Mouse (Mus musculus) myocyte (in vitro differentiated cells): ENCODE measurements around the gene Tal1. TPM values are rescaled to one million over a fixed set of nuclear protein-coding genes. Genes with fewer than 3 reads are reported as not detected.

Experiments
- H3K27me3 ChIP-seq: one replicate; pipeline ENCODE4 v1.6.1; 2011; ENCODE audit not compliant: control insufficient read depth, insufficient read depth, insufficient read length
- H3K36me3 ChIP-seq: one replicate; pipeline ENCODE4 v1.6.1; 2011; ENCODE audit not compliant: control insufficient read depth, insufficient read depth
- H3K4me2 ChIP-seq: one replicate; pipeline ENCODE4 v1.6.1; 2011; ENCODE audit warnings: low read depth, control low read depth
- H3K4me3 ChIP-seq: one replicate; pipeline ENCODE4 v1.5.1; 2011; ENCODE audit warnings: mild to moderate bottlenecking, control low read depth, moderate library complexity
- H3K79me2 ChIP-seq: one replicate; pipeline ENCODE4 v1.6.1; 2011; ENCODE audit not compliant: control insufficient read depth, insufficient read depth
- H3ac ChIP-seq: one replicate; pipeline ENCODE4 v1.6.1; 2011; ENCODE audit not compliant: control insufficient read depth, insufficient read length
- CEBPB ChIP-seq: IDR thresholded peaks from 2 replicates; pipeline ENCODE4 v1.6.1; 2011; ENCODE audit warnings: mild to moderate bottlenecking, moderate library complexity; ENCODE audit not compliant: poor library complexity, insufficient read depth, severe bottlenecking
- E2F4 ChIP-seq: IDR thresholded peaks from one replicate; pipeline ENCODE4 v1.6.1; 2011; ENCODE audit warnings: mild to moderate bottlenecking, control low read depth, moderate library complexity; ENCODE audit not compliant: insufficient read depth
- MAX ChIP-seq: IDR thresholded peaks from one replicate; pipeline ENCODE4 v1.6.1; 2011; ENCODE audit warnings: low read depth, mild to moderate bottlenecking, control low read depth
- MYOD1 ChIP-seq, 3 experiments: IDR thresholded peaks; one replicate each; pipeline ENCODE4 v1.6.1; 2011; ENCODE audit warnings: control low read depth in 2 of 3, low read depth in 2 of 3, mild to moderate bottlenecking in 2 of 3, moderate library complexity in 1 of 3; ENCODE audit not compliant: insufficient read length in 2 of 3, control insufficient read depth in 1 of 3
- MYOG ChIP-seq, 3 experiments: IDR thresholded peaks; one replicate each; pipeline ENCODE4 v1.6.1; 2011; ENCODE audit warnings: control low read depth in 2 of 3, low read depth in 2 of 3, mild to moderate bottlenecking in 2 of 3; ENCODE audit not compliant: insufficient read length in 2 of 3, control insufficient read depth in 1 of 3, insufficient read depth in 1 of 3
- POLR2A ChIP-seq: IDR thresholded peaks from one replicate; pipeline ENCODE4 v1.6.1; 2011; ENCODE audit warnings: low read depth, mild to moderate bottlenecking, control low read depth, moderate library complexity; ENCODE audit not compliant: insufficient read length
- POLR2AphosphoS2 ChIP-seq: IDR thresholded peaks from one replicate; pipeline ENCODE4 v1.6.1; 2011; ENCODE audit warnings: low read depth, control low read depth; ENCODE audit not compliant: insufficient read length
- REST ChIP-seq: IDR thresholded peaks from one replicate; pipeline ENCODE4 v1.6.1; 2011; ENCODE audit warnings: mild to moderate bottlenecking, control low read depth, moderate library complexity; ENCODE audit not compliant: insufficient read depth, insufficient read length
- SRF ChIP-seq: IDR thresholded peaks from one replicate; pipeline ENCODE4 v1.6.1; 2011; ENCODE audit warnings: low read depth; ENCODE audit not compliant: control insufficient read depth, insufficient read length
- TCF12 ChIP-seq: IDR thresholded peaks from one replicate; pipeline ENCODE4 v1.6.1; 2011; ENCODE audit warnings: mild to moderate bottlenecking, control low read depth; ENCODE audit not compliant: poor library complexity, insufficient read depth, severe bottlenecking
- TCF3 ChIP-seq: IDR thresholded peaks from one replicate; pipeline ENCODE4 v1.6.1; 2011; ENCODE audit warnings: low read depth, control low read depth; ENCODE audit not compliant: insufficient read length
- USF1 ChIP-seq: IDR thresholded peaks from one replicate; pipeline ENCODE4 v1.6.1; 2011; ENCODE audit warnings: low read depth, mild to moderate bottlenecking, control low read depth, moderate library complexity
- polyA plus RNA-seq: library from polyadenylated mRNA; unstranded; fragments of >200 nt; fragmentation: generic; extraction: Trizol; gene quantifications from one replicate; pipeline ENCODE4 v1.2.1, GENCODE M21; 2012; ENCODE audit warnings: missing spikeins

Gene Tal1
- polyA plus RNA-seq: not detected

DNA sequence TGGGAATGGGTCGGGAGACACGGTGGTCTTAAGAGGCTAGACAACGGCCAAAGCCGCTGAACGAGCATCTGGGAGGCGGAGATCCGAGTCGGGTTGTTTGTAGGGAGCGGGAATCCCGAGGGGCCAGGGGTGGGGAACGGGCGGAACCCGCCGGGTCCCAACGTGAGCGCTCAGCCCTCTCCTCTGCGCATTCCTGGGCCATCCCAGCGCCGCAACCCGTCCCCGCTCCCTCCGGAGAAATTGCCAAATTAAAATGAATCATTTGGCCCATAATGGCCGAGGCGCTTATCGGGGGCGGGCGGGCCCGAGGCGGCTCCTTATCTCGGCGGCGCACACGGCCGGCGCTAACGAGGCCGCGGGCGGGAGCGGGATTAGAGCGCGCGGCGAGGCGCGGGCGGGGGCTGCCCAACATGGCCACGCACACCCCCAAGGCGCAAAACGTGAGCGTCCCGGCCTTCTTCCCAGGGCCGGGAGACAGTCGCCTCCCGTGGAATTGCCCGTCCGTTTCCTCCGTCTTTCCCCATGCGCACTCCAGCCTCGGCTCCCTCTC, at the start of gene Tal1:
TSS of gene Tal1 (plus strand) at position 56 of the 550 bp plus-strand sequence.
- Histone ChIP-seq H3K27me3 (peaks cover 47% of the 10 kb centered on the region), H3ac (no peak within 1 kb of the TSS), H3K36me3 (no peaks in the 10 kb centered on the region), H3K79me2 (no peaks in the 10 kb centered on the region), H3K4me3 (no peak within 1 kb of the TSS), H3K4me2 (no peak within 1 kb of the TSS)
- TF ChIP-seq REST (no peak), CEBPB (no peak), MYOG (IDR thresholded peaks at IDR 0.05; ENCODE audit: control insufficient read depth in 1 of 3, insufficient read depth in 1 of 3, insufficient read length in 2 of 3, low read depth in 2 of 3) (no peak), TCF12 (no peak), TCF3 (no peak), MAX (no peak), SRF (no peak), USF1 (no peak), E2F4 (no peak), POLR2AphosphoS2 (no peak), MYOD1 (IDR thresholded peaks at IDR 0.05; ENCODE audit: control insufficient read depth in 1 of 3, insufficient read length in 2 of 3, low read depth in 2 of 3) (no peak), POLR2A (no peak)

DNA sequence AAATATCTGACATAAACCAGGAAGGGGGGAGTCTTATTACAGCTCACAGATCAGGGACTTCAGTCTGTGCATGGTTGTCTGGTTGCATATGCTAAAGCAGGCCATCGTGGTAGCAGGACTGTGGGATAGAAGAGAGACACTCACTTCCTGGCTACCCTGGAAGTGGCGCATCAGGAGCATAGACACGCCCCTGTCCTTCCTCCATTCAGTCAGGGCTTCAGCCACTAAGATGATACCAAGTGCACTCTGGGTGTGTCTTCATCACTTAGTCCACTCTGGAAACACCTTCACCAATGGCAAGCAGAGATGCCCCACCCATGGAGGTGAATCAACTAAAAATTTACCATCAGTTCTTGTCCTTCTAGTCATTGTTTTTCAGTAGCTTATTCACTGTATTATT, 42.0 kb upstream of the Tal1 start:
- peaks cover 32% of the 10 kb centered on the region for H3K36me3 ChIP-seq
- H3K27me3 ChIP-seq: no peaks in the 10 kb centered on the region
- H3K4me2 ChIP-seq: no peak overlapping the region
- H3K79me2 ChIP-seq: no peaks in the 10 kb centered on the region
- no peak overlapping the region for H3ac ChIP-seq
- H3K4me3 ChIP-seq: no peak overlapping the region
- TF ChIP-seq MYOG (IDR thresholded peaks at IDR 0.05; ENCODE audit: control insufficient read depth in 1 of 3, insufficient read depth in 1 of 3, insufficient read length in 2 of 3, low read depth in 2 of 3): no peak
- TF ChIP-seq REST: no peak
- no peak for TF ChIP-seq POLR2AphosphoS2
- no peak for TF ChIP-seq MAX
- TF ChIP-seq TCF12: no peak
- no peak for TF ChIP-seq USF1
- no peak for TF ChIP-seq TCF3
- TF ChIP-seq SRF: no peak
- no peak for TF ChIP-seq POLR2A
- TF ChIP-seq MYOD1 (IDR thresholded peaks at IDR 0.05; ENCODE audit: control insufficient read depth in 1 of 3, insufficient read length in 2 of 3, low read depth in 2 of 3): no peak
- no peak for TF ChIP-seq E2F4
- TF ChIP-seq CEBPB: no peak

- no peaks in the 10 kb centered on the region for H3K27me3 ChIP-seq
- no peak for TF ChIP-seq MAX
- no peak for TF ChIP-seq E2F4
- TF ChIP-seq MYOD1 (IDR thresholded peaks at IDR 0.05; ENCODE audit: control insufficient read depth in 1 of 3, insufficient read length in 2 of 3, low read depth in 2 of 3): no peak
- TF ChIP-seq CEBPB: no peak
- TF ChIP-seq POLR2A: no peak
- TF ChIP-seq USF1: no peak
- no peak for TF ChIP-seq REST
- no peak for TF ChIP-seq SRF
- TF ChIP-seq MYOG (IDR thresholded peaks at IDR 0.05; ENCODE audit: control insufficient read depth in 1 of 3, insufficient read depth in 1 of 3, insufficient read length in 2 of 3, low read depth in 2 of 3): no peak
- no peak for TF ChIP-seq TCF12
- no peak for TF ChIP-seq TCF3
- TF ChIP-seq POLR2AphosphoS2: no peak
- H3K36me3 ChIP-seq: peaks cover 26% of the 10 kb centered on the region
- no peak overlapping the region for H3K4me3 ChIP-seq
- H3ac ChIP-seq: no peak overlapping the region
- H3K4me2 ChIP-seq: no peak overlapping the region
- H3K79me2 ChIP-seq: no peaks in the 10 kb centered on the region
Measured at GRCm38 (mm10) chr4:115019997-115020396, 36.2 kb upstream of the Tal1 start.

DNA sequence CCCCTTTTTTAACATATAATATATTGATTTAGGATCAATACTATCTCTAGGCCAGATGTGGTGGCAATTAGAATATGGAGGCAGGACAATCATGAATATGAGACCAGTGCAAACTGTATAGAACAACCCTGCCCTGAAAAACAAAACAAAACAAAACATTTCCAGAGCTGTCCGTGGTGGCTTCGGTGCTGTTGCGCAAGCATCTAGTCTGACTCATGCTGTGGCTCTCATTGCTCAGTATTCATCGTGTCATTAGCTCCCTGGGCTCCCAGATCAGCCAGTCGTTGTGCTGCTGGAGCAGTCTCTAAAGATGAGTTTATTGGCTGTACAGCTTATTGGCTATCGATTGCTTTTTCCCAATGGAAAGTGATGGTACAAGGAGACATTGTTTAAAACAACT, 21.2 kb upstream of the Tal1 start:
- H3K4me3 ChIP-seq: no peak overlapping the region
- H3K36me3 ChIP-seq: peaks cover 4% of the 10 kb centered on the region

More for the DNA sequence above, 21.2 kb upstream of the Tal1 start:
- Histone ChIP-seq H3ac (no peak overlapping the region), H3K27me3 (no peaks in the 10 kb centered on the region), H3K79me2 (no peaks in the 10 kb centered on the region), H3K4me2 (no peak overlapping the region)
- peak; percentile 74 for TF ChIP-seq REST
- no peak for TF ChIP-seq MAX
- no peak for TF ChIP-seq MYOD1 (IDR thresholded peaks at IDR 0.05; ENCODE audit: control insufficient read depth in 1 of 3, insufficient read length in 2 of 3, low read depth in 2 of 3)
- peak; percentile 100 for TF ChIP-seq CEBPB
